Mouse (Mus musculus) embryonic facial prominence, embryonic 13.5 days (tissue): Measurements from ENCODE around the gene Tmub2. TPM values are rescaled to one million over a fixed set of nuclear protein-coding genes. Genes with fewer than 3 reads are reported as not detected.

Experiments used
- ATAC-seq: fragments of 200-750 bp; cut with Nextera tagmentation; 2 replicates; pipeline ENCODE4 v1.8.0; 2017; ENCODE audit warnings: low read depth; ENCODE audit not compliant: insufficient number of reproducible peaks, insufficient read depth, low FRiP score, low TSS enrichment
- H3K27ac ChIP-seq: fragments of 300-500 bp; sonication (generic); 2 replicates; pipeline ENCODE4 v1.5.1; 2015; ENCODE audit warnings: moderate library complexity, mild to moderate bottlenecking, inconsistent platforms
- H3K27me3 ChIP-seq: fragments of 300-500 bp; sonication (generic); 2 replicates; pipeline ENCODE4 v1.6.1; 2015; ENCODE audit warnings: mild to moderate bottlenecking, inconsistent platforms
- H3K36me3 ChIP-seq: fragments of 300-500 bp; sonication (generic); 2 replicates; pipeline ENCODE4 v1.6.1; 2015; ENCODE audit warnings: mild to moderate bottlenecking, inconsistent platforms
- H3K4me1 ChIP-seq: fragments of 300-500 bp; sonication (generic); 2 replicates; pipeline ENCODE4 v1.6.1; 2015; ENCODE audit warnings: inconsistent platforms
- H3K4me2 ChIP-seq: fragments of 300-500 bp; sonication (generic); 2 replicates; pipeline ENCODE4 v1.6.1; 2015; ENCODE audit warnings: moderate library complexity, mild to moderate bottlenecking, inconsistent platforms
- H3K4me3 ChIP-seq: fragments of 300-500 bp; sonication (generic); 2 replicates; pipeline ENCODE4 v1.5.1; 2015; ENCODE audit warnings: mild to moderate bottlenecking, inconsistent platforms
- H3K9ac ChIP-seq: fragments of 300-500 bp; sonication (generic); 2 replicates; pipeline ENCODE4 v1.6.1; 2015; ENCODE audit warnings: mild to moderate bottlenecking, inconsistent platforms
- H3K9me3 ChIP-seq: fragments of 300-500 bp; sonication (generic); 2 replicates; pipeline ENCODE4 v1.6.1; 2016; ENCODE audit warnings: inconsistent platforms
- WGBS: fragments of 180-500 bp; shearing (Covaris S2); methylation state at CpG from one replicate; pipeline ENCODE4 v1.1.7; 2015; ENCODE audit warnings: mixed read lengths; 5-methylcytosine and 5-hydroxymethylcytosine counted together
- polyA plus RNA-seq: library from polyadenylated mRNA; unstranded; fragments of >200 nt; fragmentation: Nextera tagmentation; extraction: Ambion mirVana; gene quantifications from 2 replicates; pipeline ENCODE4 v1.2.1, GENCODE M21; 2015

The Tmub2 gene
- 51.8 and 54.8 TPM in 2 replicates for polyA plus RNA-seq

- WGBS: under 1% methylated on average over 31 of the region's 32 CpGs
- no peaks in the 10 kb centered on the region for H3K9me3 ChIP-seq
- ATAC-seq: peak; percentile 78
- peak within 1 kb of the TSS; percentile 80 for H3K4me3 ChIP-seq
- H3K4me1 ChIP-seq: peaks cover 18% of the 10 kb centered on the region
- H3K4me2 ChIP-seq: peak within 1 kb of the TSS; percentile 85
- H3K9ac ChIP-seq: peak within 1 kb of the TSS; percentile 89
- peak within 1 kb of the TSS; percentile 82 for H3K27ac ChIP-seq
- H3K36me3 ChIP-seq: peaks cover 26% of the 10 kb centered on the region
- no peaks in the 10 kb centered on the region for H3K27me3 ChIP-seq
Observed at GRCm38 (mm10) chr11:102284501-102285094, at the start of gene Tmub2. TSS of gene Tmub2 (plus strand) at chr11:102284931.

- Histone ChIP-seq H3K9ac (no peak overlapping the region), H3K36me3 (no peaks in the 10 kb centered on the region), H3K9me3 (no peaks in the 10 kb centered on the region), H3K27me3 (no peaks in the 10 kb centered on the region), H3K4me1 (no peaks in the 10 kb centered on the region), H3K4me2 (no peak overlapping the region), H3K4me3 (no peak overlapping the region), H3K27ac (no peak overlapping the region)
- ATAC-seq: no peak
- 59% methylated on average over 2 of the region's 2 CpGs for WGBS
Observed at GRCm38 (mm10) chr11:102236022-102236421, 48.7 kb upstream of the Tmub2 start.

- Histone ChIP-seq H3K36me3 (no peaks in the 10 kb centered on the region), H3K4me1 (peaks cover 13% of the 10 kb centered on the region), H3K4me3 (no peak overlapping the region), H3K27ac (no peak overlapping the region), H3K4me2 (no peak overlapping the region), H3K27me3 (no peaks in the 10 kb centered on the region), H3K9ac (no peak overlapping the region), H3K9me3 (no peaks in the 10 kb centered on the region)
- 84% methylated on average over 6 of the region's 6 CpGs for WGBS
- no peak for ATAC-seq
Observed at GRCm38 (mm10) chr11:102240636-102241035, 44.1 kb upstream of the Tmub2 start.

- no peak for ATAC-seq
- no peaks in the 10 kb centered on the region for H3K9me3 ChIP-seq
- H3K4me1 ChIP-seq: peaks cover 20% of the 10 kb centered on the region
- WGBS: 82% methylated on average over 5 of the region's 5 CpGs
- H3K4me3 ChIP-seq: no peak overlapping the region
- H3K27ac ChIP-seq: no peak overlapping the region
- H3K9ac ChIP-seq: no peak overlapping the region
- no peaks in the 10 kb centered on the region for H3K36me3 ChIP-seq
- no peaks in the 10 kb centered on the region for H3K27me3 ChIP-seq
- no peak overlapping the region for H3K4me2 ChIP-seq
Observed at GRCm38 (mm10) chr11:102241246-102241645, 43.5 kb upstream of the Tmub2 start.

- H3K9me3 ChIP-seq: no peaks in the 10 kb centered on the region
- no peak overlapping the region for H3K27ac ChIP-seq
- no peak overlapping the region for H3K4me3 ChIP-seq
- ATAC-seq: no peak
- H3K4me2 ChIP-seq: no peak overlapping the region
- no peak overlapping the region for H3K9ac ChIP-seq
- H3K4me1 ChIP-seq: peaks cover 23% of the 10 kb centered on the region
- H3K27me3 ChIP-seq: no peaks in the 10 kb centered on the region
- H3K36me3 ChIP-seq: no peaks in the 10 kb centered on the region
- WGBS: 52% methylated on average over 5 of the region's 5 CpGs
Observed at GRCm38 (mm10) chr11:102241874-102242273, 42.9 kb upstream of the Tmub2 start.

GRCm38 (mm10) chr11:102244926-102245449 is 39.7 kb upstream of the Tmub2 start:
- WGBS: under 1% methylated on average over 32 of the region's 32 CpGs
- Histone ChIP-seq H3K27ac (peak overlapping the region; percentile 94), H3K4me3 (peak overlapping the region; percentile 41)

GRCm38 (mm10) chr11:102245581-102246272 is 39.0 kb upstream of the Tmub2 start:
- peak; percentile 63 for ATAC-seq
- Histone ChIP-seq H3K9me3 (no peaks in the 10 kb centered on the region), H3K36me3 (no peaks in the 10 kb centered on the region), H3K4me3 (peak overlapping the region; percentile 41), H3K27ac (peak overlapping the region; percentile 94), H3K4me2 (peak overlapping the region; percentile 77), H3K4me1 (peaks cover 34% of the 10 kb centered on the region), H3K9ac (peak overlapping the region; percentile 71), H3K27me3 (no peaks in the 10 kb centered on the region)
- WGBS: 20% methylated on average over 14 of the region's 14 CpGs

More at GRCm38 (mm10) chr11:102244926-102245449, 39.7 kb upstream of the Tmub2 start:
- H3K9ac ChIP-seq: peak overlapping the region; percentile 71
- H3K4me1 ChIP-seq: peaks cover 34% of the 10 kb centered on the region
- no peaks in the 10 kb centered on the region for H3K9me3 ChIP-seq
- peak; percentile 76 for ATAC-seq
- no peaks in the 10 kb centered on the region for H3K36me3 ChIP-seq
- H3K27me3 ChIP-seq: no peaks in the 10 kb centered on the region
- H3K4me2 ChIP-seq: peak overlapping the region; percentile 77

- 0 out of 2 replicates have a peak overlapping the region, but pooled peaks have one; percentile 21 for H3K9ac ChIP-seq
- 46% methylated on average over 6 of the region's 6 CpGs for WGBS
- H3K4me1 ChIP-seq: peaks cover 34% of the 10 kb centered on the region
- no peak overlapping the region for H3K4me3 ChIP-seq
- ATAC-seq: no peak
- peak overlapping the region; percentile 94 for H3K27ac ChIP-seq
- H3K36me3 ChIP-seq: no peaks in the 10 kb centered on the region
- H3K4me2 ChIP-seq: peak overlapping the region; percentile 77
- H3K9me3 ChIP-seq: no peaks in the 10 kb centered on the region
- no peaks in the 10 kb centered on the region for H3K27me3 ChIP-seq
Observed at GRCm38 (mm10) chr11:102246273-102246635, 38.5 kb upstream of the Tmub2 start.

- Histone ChIP-seq H3K36me3 (no peaks in the 10 kb centered on the region), H3K4me2 (no peak overlapping the region), H3K27me3 (no peaks in the 10 kb centered on the region), H3K27ac (peak overlapping the region; percentile 94), H3K4me1 (peaks cover 34% of the 10 kb centered on the region), H3K4me3 (no peak overlapping the region), H3K9me3 (no peaks in the 10 kb centered on the region), H3K9ac (no peak overlapping the region)
- no peak for ATAC-seq
- WGBS: 88% methylated on average over 4 of the region's 4 CpGs
Observed at GRCm38 (mm10) chr11:102246871-102247270, 37.9 kb upstream of the Tmub2 start.

GRCm38 (mm10) chr11:102248630-102249230 is 36.0 kb upstream of the Tmub2 start, which contains the start of gene BC030867:
TSS of gene BC030867 (plus strand) at chr11:102248882.
- Histone ChIP-seq H3K9me3 (no peaks in the 10 kb centered on the region), H3K4me3 (peak within 1 kb of the TSS; percentile 70), H3K36me3 (peaks cover 4% of the 10 kb centered on the region), H3K27me3 (no peaks in the 10 kb centered on the region), H3K9ac (peak within 1 kb of the TSS; percentile 73), H3K27ac (0 out of 2 replicates have a peak within 1 kb of the TSS, but pooled peaks have one; percentile 48), H3K4me2 (peak within 1 kb of the TSS; percentile 82), H3K4me1 (peaks cover 34% of the 10 kb centered on the region)
- under 1% methylated on average over 41 of the region's 41 CpGs for WGBS
- ATAC-seq: 0 out of 2 replicates have a peak, but pooled peaks have one; percentile 11

GRCm38 (mm10) chr11:102249351-102250090 is 35.2 kb upstream of the Tmub2 start:
- Histone ChIP-seq H3K9me3 (no peaks in the 10 kb centered on the region), H3K4me2 (peak overlapping the region; percentile 82), H3K36me3 (peaks cover 11% of the 10 kb centered on the region), H3K27ac (0 out of 2 replicates have a peak overlapping the region, but pooled peaks have one; percentile 48), H3K9ac (peak overlapping the region; percentile 73), H3K27me3 (no peaks in the 10 kb centered on the region), H3K4me1 (peaks cover 32% of the 10 kb centered on the region), H3K4me3 (peak overlapping the region; percentile 70)
- WGBS: 10% methylated on average over 9 of the region's 9 CpGs
- no peak for ATAC-seq
